Mouse (Mus musculus) stomach, postnatal 0 days (tissue): ENCODE data around the gene Cuta. TPM values are rescaled to one million over a fixed set of nuclear protein-coding genes. Genes with fewer than 3 reads are reported as not detected.
A peak's percentile ranks its signal among the peaks of the same experiment; 100 is the strongest.
"Not testable (repeated sequence)": the region's sequence is repeated elsewhere in the genome, so short reads cannot be mapped to it uniquely, and the experiment has no call there.

Experiments used
- ATAC-seq: fragments of 200-750 bp; cut with Nextera tagmentation; 2 replicates; pipeline ENCODE4 v1.8.0; 2017; ENCODE audit not compliant: low FRiP score, low TSS enrichment
- DNase-seq: peaks from one replicate; pipeline ENCODE4 v3.0.0-alpha.2; 2016; ENCODE audit warnings: low spot score
- H3K27ac ChIP-seq: fragments of 300-500 bp; sonication (generic); replicated peaks from 2 replicates; pipeline ENCODE4 v1.5.1; 2014; ENCODE audit warnings: mild to moderate bottlenecking, control low read depth
- H3K27me3 ChIP-seq: fragments of 300-500 bp; sonication (generic); 2 replicates; pipeline ENCODE4 v1.6.1; 2014; ENCODE audit warnings: low read length; ENCODE audit not compliant: control insufficient read depth, insufficient read depth
- H3K36me3 ChIP-seq: fragments of 300-500 bp; sonication (generic); 2 replicates; pipeline ENCODE4 v1.6.1; 2014; ENCODE audit warnings: low read length, mixed read lengths; ENCODE audit not compliant: control insufficient read depth, insufficient read depth
- H3K4me1 ChIP-seq: fragments of 300-500 bp; sonication (generic); replicated peaks from 2 replicates; pipeline ENCODE4 v1.6.1; 2014; ENCODE audit warnings: antibody characterized with exemption; ENCODE audit not compliant: control insufficient read depth, insufficient read depth
- H3K4me2 ChIP-seq: fragments of 300-500 bp; sonication (generic); replicated peaks from 2 replicates; pipeline ENCODE4 v1.6.1; 2014; ENCODE audit warnings: low read depth, mild to moderate bottlenecking, control low read depth, moderate library complexity
- H3K4me3 ChIP-seq: fragments of 300-500 bp; sonication (generic); 2 replicates; pipeline ENCODE4 v1.5.1; 2014; ENCODE audit warnings: low read depth, low read length, control low read depth
- H3K9ac ChIP-seq: fragments of 300-500 bp; sonication (generic); 2 replicates; pipeline ENCODE4 v1.6.1; 2014; ENCODE audit warnings: mild to moderate bottlenecking, low read length, control low read depth, mixed read lengths
- H3K9me3 ChIP-seq: fragments of 300-500 bp; sonication (generic); 2 replicates; pipeline ENCODE4 v1.6.1; 2016; ENCODE audit warnings: low read length; ENCODE audit not compliant: control insufficient read depth
- CTCF ChIP-seq: IDR thresholded peaks from 2 replicates; pipeline ENCODE4 v1.5.1; 2016; ENCODE audit warnings: antibody characterized with exemption, low read depth, mild to moderate bottlenecking, moderate library complexity
- EP300 ChIP-seq: optimal IDR thresholded peaks from 2 replicates; pipeline ENCODE3; 2016; ENCODE audit warnings: antibody characterized with exemption
- WGBS: fragments of 180-500 bp; shearing (Covaris S2); extraction: QIAGEN DNeasy Blood & Tissue Kit; methylation state at CpG from one replicate; pipeline ENCODE4 v1.1.7; 2014; 5-methylcytosine and 5-hydroxymethylcytosine counted together
- polyA plus RNA-seq: library from polyadenylated mRNA; unstranded; fragments of >200 nt; fragmentation: Nextera tagmentation; extraction: Ambion mirVana; gene quantifications from 2 replicates; pipeline ENCODE4 v1.2.1, GENCODE M21; 2015

The Cuta gene
- 157 and 163 TPM in 2 replicates for polyA plus RNA-seq

- TF ChIP-seq EP300 (no peak), CTCF (no peak)
- H3K36me3 ChIP-seq, result no peaks in the 10 kb centered on the region; the same call in 1 of the 2 replicates
These were observed at the start of gene Cuta for GRCm38 (mm10) chr17:26939178-26939972. TSS of gene Cuta (minus strand) at chr17:26939569.

GRCm38 (mm10) chr17:26985503-26986179 is 46.3 kb upstream of the Cuta start:
- no peaks in the 10 kb centered on the region for H3K36me3 ChIP-seq
- no peak overlapping the region for H3K9ac ChIP-seq
- H3K27ac ChIP-seq, result no peak overlapping the region
- no peaks in the 10 kb centered on the region for H3K27me3 ChIP-seq
- ATAC-seq, result no peak
- WGBS, result 54% methylated on average over 10 of the region's 10 CpGs
- no peaks in the 10 kb centered on the region for H3K4me1 ChIP-seq
- TF ChIP-seq EP300, result no peak
- TF ChIP-seq CTCF, result no peak
- no peaks in the 10 kb centered on the region for H3K9me3 ChIP-seq
- no peak overlapping the region for H3K4me2 ChIP-seq
- H3K4me3 ChIP-seq, result no peak overlapping the region
- no peak for DNase-seq

More at GRCm38 (mm10) chr17:26939178-26939972, at the start of gene Cuta:
- peak; percentile 100 for DNase-seq
- Histone ChIP-seq H3K4me2 (peak within 1 kb of the TSS; percentile 80), H3K9me3 (no peaks in the 10 kb centered on the region), H3K4me1 (peaks cover 5% of the 10 kb centered on the region; the same call in 1 of the 2 replicates), H3K27me3 (no peaks in the 10 kb centered on the region), H3K4me3 (peak within 1 kb of the TSS; percentile 48), H3K9ac (peak within 1 kb of the TSS; percentile 77), H3K27ac (peak within 1 kb of the TSS; percentile 93)
- ATAC-seq, result peak; percentile 95
- WGBS, result under 1% methylated on average over 69 of the region's 70 CpGs

DNA sequence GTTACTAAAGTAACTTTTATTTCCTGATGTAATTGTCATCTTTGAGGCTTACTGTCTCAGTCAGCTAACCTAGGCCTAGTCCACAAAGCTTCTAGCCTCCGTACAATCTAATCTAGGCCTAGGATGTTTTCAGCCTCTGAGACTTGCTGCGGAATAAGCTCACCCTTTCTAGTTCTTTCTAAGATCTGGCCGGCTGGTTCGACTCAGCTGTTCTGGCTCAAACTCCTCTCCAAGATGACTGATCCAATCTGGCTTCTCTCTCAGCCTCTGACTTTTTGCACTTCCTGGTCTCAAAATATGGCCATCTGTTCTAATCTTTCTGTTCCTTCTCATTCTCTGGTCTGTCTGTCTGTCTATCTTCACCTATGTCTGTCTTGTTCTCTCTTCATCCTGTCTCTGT is 44.0 kb upstream of the Cuta start:
- 63% methylated on average over 4 of the region's 4 CpGs for WGBS
- Histone ChIP-seq H3K4me1 (no peaks in the 10 kb centered on the region), H3K4me3 (no peak overlapping the region), H3K27ac (no peak overlapping the region), H3K9ac (no peak overlapping the region), H3K27me3 (no peaks in the 10 kb centered on the region), H3K4me2 (no peak overlapping the region), H3K36me3 (0 out of 2 replicates have a peak, but pooled peaks cover under 1% of the 10 kb centered on the region), H3K9me3 (no peaks in the 10 kb centered on the region)
- DNase-seq (no peak), ATAC-seq (no peak)
- TF ChIP-seq CTCF, result no peak

DNA sequence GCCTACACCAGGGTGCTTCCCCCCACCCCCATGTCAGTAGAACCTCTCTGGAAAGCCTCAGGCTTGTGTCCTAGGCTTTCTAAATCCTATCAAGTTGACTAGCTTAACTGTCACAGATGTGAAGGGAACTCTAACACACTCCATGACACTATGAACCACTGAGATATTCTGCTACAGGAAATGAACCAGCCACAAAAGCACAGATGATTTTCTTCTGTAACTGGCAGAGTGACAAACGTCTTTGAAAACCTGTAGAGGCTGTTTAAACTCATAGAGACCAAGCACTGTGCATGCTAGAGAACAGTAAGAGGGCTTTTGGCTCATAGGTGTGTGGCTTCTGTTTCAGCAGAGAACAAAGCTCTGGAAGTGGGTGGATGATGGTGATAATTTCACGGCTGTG is 41.7 kb upstream of the Cuta start:
- Histone ChIP-seq H3K4me1 (no peaks in the 10 kb centered on the region), H3K27ac (no peak overlapping the region), H3K36me3 (0 out of 2 replicates have a peak, but pooled peaks cover 9% of the 10 kb centered on the region), H3K4me2 (no peak overlapping the region), H3K9me3 (no peaks in the 10 kb centered on the region), H3K4me3 (no peak overlapping the region), H3K27me3 (no peaks in the 10 kb centered on the region), H3K9ac (no peak overlapping the region)
- 53% methylated on average over 2 of the region's 2 CpGs for WGBS
- DNase-seq (no peak), ATAC-seq (no peak)
- no peak for TF ChIP-seq CTCF
- TF ChIP-seq EP300, result no peak

- DNase-seq, result no peak
- Histone ChIP-seq H3K36me3 (0 out of 2 replicates have a peak, but pooled peaks cover 9% of the 10 kb centered on the region), H3K27me3 (no peaks in the 10 kb centered on the region), H3K4me3 (no peak overlapping the region), H3K4me1 (no peaks in the 10 kb centered on the region), H3K9me3 (no peaks in the 10 kb centered on the region), H3K9ac (no peak overlapping the region), H3K4me2 (no peak overlapping the region), H3K27ac (no peak overlapping the region)
- 68% methylated on average over 2 of the region's 2 CpGs for WGBS
- no peak for ATAC-seq
- TF ChIP-seq EP300, result no peak
- TF ChIP-seq CTCF, result no peak
These were observed 40.1 kb upstream of the Cuta start for GRCm38 (mm10) chr17:26979426-26979825.

DNA sequence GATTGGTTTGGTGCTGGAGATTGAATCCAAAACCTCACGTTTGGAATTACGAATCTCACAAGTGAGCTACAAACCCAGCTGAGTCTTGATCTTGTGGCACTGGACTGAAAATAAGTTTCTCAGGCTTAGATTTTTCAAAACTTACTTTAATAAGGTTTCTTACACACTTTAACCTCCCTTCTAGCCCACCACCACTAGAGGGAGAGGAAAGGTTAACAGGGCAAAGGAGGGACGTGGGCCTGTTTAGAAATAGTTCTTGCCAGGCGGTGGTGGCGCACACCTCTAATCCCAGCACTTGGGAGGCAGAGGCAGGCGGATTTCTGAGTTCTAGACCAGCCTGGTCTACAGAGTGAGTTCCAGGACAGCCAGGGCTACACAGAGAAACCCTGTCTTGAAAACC is 38.0 kb upstream of the Cuta start:
- not testable (repeated sequence) for H3K27ac ChIP-seq, DNase-seq, ATAC-seq, H3K4me1 ChIP-seq, H3K36me3 ChIP-seq, H3K9ac ChIP-seq, H3K4me3 ChIP-seq, H3K4me2 ChIP-seq, H3K9me3 ChIP-seq, H3K27me3 ChIP-seq
- TF ChIP-seq CTCF, result peak; percentile 25; the same call in 1 of the 2 replicates
- 90% methylated on average over 6 of the region's 6 CpGs for WGBS
